8 mouse cellular contexts compared by ENCODE assay signal in genomic region chr3:30012666-30013365, GRCm38 (mm10).
A peak's percentile ranks its signal among the peaks of the same experiment; 100 is the strongest.
DNase-seq lines count a peak whose midpoint lies in the region; ATAC-seq and TF ChIP-seq lines count a peak whose summit lies in the region.

No protein-coding gene starts in this region.

- no peaks in the 10 kb centered on the region for H3K36me3 ChIP-seq in heart, embryonic 16.5 days (ENCODE audit: control insufficient read depth, insufficient read depth)

- H3K4me2 ChIP-seq in heart, embryonic 16.5 days (ENCODE audit: low read depth, low read length): peak overlapping the region; percentile 88

- under 1% methylated on average over 29 of the region's 29 CpGs for WGBS in heart, embryonic 16.5 days

- peak; percentile 25; the same call in 1 of the 2 replicates for TF ChIP-seq POLR2A in embryonic fibroblast, embryonic 13.5 days (IDR thresholded peaks at IDR 0.05; ENCODE audit: low read depth, low read length)

- H3K4me1 ChIP-seq in embryonic fibroblast, embryonic 13.5 days (ENCODE audit: control insufficient read depth, insufficient read depth, low read length): peaks cover 3% of the 10 kb centered on the region; the same call in 1 of the 2 replicates
- peaks cover 4% of the 10 kb centered on the region; the same call in 1 of the 2 replicates for H3K4me1 ChIP-seq in heart, embryonic 16.5 days (ENCODE audit: control insufficient read depth, insufficient read depth, low read length)

- H3K27me3 ChIP-seq in heart, embryonic 16.5 days (ENCODE audit: control insufficient read depth, insufficient read depth, low read length): no peaks in the 10 kb centered on the region

- peak overlapping the region; percentile 93 for H3K4me3 ChIP-seq in embryonic fibroblast, embryonic 13.5 days (ENCODE audit: insufficient read depth, low read length)
- peak overlapping the region; percentile 91 for H3K4me3 ChIP-seq in heart, embryonic 16.5 days (ENCODE audit: low read length)

- peak overlapping the region; percentile 91 for H3K27ac ChIP-seq in embryonic fibroblast, embryonic 13.5 days (ENCODE audit: insufficient read depth, low read length)
- peak overlapping the region; percentile 96 for H3K27ac ChIP-seq in heart, embryonic 16.5 days (ENCODE audit: low read length)

- ATAC-seq in heart, embryonic 16.5 days (replicated peaks; ENCODE audit: extremely low read depth, insufficient read depth, low FRiP score): peak; percentile 74

- TF ChIP-seq CTCF in embryonic fibroblast, embryonic 13.5 days (IDR thresholded peaks at IDR 0.05; ENCODE audit: borderline replicate concordance, insufficient read depth, low read length): no peak

- H3K9me3 ChIP-seq in heart, embryonic 16.5 days (replicated peaks; ENCODE audit: control insufficient read depth, low read length): no peaks in the 10 kb centered on the region

- peak; percentile 54 for DNase-seq in urinary bladder, adult 2 months (ENCODE audit: low spot score)
- no peak for DNase-seq in urinary bladder, postnatal 10 days (ENCODE audit: low spot score)
- peak; percentile 66 for DNase-seq in kidney, postnatal 14 days
- peak; percentile 75 to 76 for DNase-seq in lung, postnatal 4 days
- peak; percentile 47 for DNase-seq in testis, postnatal 10 days (ENCODE audit: low spot score)
- DNase-seq in spleen, postnatal 4 days (ENCODE audit: low spot score in 2 of 2): no peak

- H3K9ac ChIP-seq in heart, embryonic 16.5 days (ENCODE audit: low read length): peak overlapping the region; percentile 92

Comparison
In these comparisons a context has a peak if more than half of its experiments do, and no peak if none do; other contexts are left out.
1. DNase-seq: peak in urinary bladder, adult 2 months (single experiment), kidney, postnatal 14 days (single experiment), lung, postnatal 4 days (2 of 2) and testis, postnatal 10 days (single experiment); none in urinary bladder, postnatal 10 days (single experiment) and spleen, postnatal 4 days (0 of 2).